Mouse (Mus musculus): ENCODE data around the gene Fbxw20. TPM values are rescaled to one million over a fixed set of nuclear protein-coding genes. Genes with fewer than 3 reads are reported as not detected.
"Not testable (repeated sequence)": the region's sequence is repeated elsewhere in the genome, so short reads cannot be mapped to it uniquely, and the experiment has no call there.

Gene Fbxw20
- polyA plus RNA-seq (2014; fragmentation: Nextera tagmentation; extraction: Ambion mirVana): not detected in 2 replicates

DNA sequence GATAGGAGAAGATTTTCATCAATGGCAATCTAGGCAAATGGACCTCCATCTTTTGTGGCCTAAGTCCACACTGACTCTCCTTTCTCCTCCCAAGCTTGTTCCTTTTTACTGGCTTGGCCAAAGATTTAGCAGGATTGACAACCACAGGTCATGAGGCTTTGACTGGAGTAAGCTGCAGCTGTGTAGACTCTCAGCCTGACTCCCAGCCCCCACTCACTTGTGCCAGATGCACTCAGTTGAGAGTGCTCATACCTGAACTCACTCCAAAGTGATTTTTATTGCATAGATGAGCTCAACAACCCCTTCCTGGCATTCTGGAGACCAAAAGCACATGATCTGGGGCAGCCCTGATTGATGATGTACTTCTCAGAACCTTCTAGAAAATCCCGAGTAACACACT is at the start of gene Fbxw20:
TSS of gene Fbxw20 (minus strand) at position 101 of the 400 bp plus-strand sequence.
- Histone ChIP-seq H3K4me3 (ENCODE audit: low read depth, low read length) (no peak within 1 kb of the TSS), H3K27me3 (ENCODE audit: control insufficient read depth, insufficient read depth, low read length) (no peaks in the 10 kb centered on the region), H3K9me3 (ENCODE audit: control insufficient read depth, low read length) (no peaks in the 10 kb centered on the region), H3K9ac (ENCODE audit: low read length) (no peak within 1 kb of the TSS), H3K27ac (ENCODE audit: low read depth, low read length) (no peak within 1 kb of the TSS), H3K36me3 (ENCODE audit: control insufficient read depth, insufficient read depth, low read length) (no peaks in the 10 kb centered on the region), H3K4me2 (ENCODE audit: low read depth) (no peak within 1 kb of the TSS), H3K4me1 (ENCODE audit: control insufficient read depth, insufficient read depth, low read length) (no peaks in the 10 kb centered on the region)
- DNase-seq (ENCODE audit: low spot score) (no peak), ATAC-seq (ENCODE audit: insufficient read depth, low FRiP score, low TSS enrichment) (no peak)
- WGBS: 83% methylated on average over 1 of the region's 1 CpGs

- no peak overlapping the region for H3K9ac ChIP-seq (ENCODE audit: low read length)
- no peak overlapping the region for H3K4me3 ChIP-seq (ENCODE audit: low read depth, low read length)
- H3K27me3 ChIP-seq (ENCODE audit: control insufficient read depth, insufficient read depth, low read length): no peaks in the 10 kb centered on the region
- 84% methylated on average over 2 of the region's 2 CpGs for WGBS
- H3K4me2 ChIP-seq (ENCODE audit: low read depth): no peak overlapping the region
- H3K4me1 ChIP-seq (ENCODE audit: control insufficient read depth, insufficient read depth, low read length): no peaks in the 10 kb centered on the region
- ATAC-seq (ENCODE audit: insufficient read depth, low FRiP score, low TSS enrichment) (no peak), DNase-seq (ENCODE audit: low spot score) (no peak)
- no peaks in the 10 kb centered on the region for H3K36me3 ChIP-seq (ENCODE audit: control insufficient read depth, insufficient read depth, low read length)
- no peaks in the 10 kb centered on the region for H3K9me3 ChIP-seq (ENCODE audit: control insufficient read depth, low read length)
- no peak overlapping the region for H3K27ac ChIP-seq (ENCODE audit: low read depth, low read length)
These were observed 28.5 kb upstream of the Fbxw20 start for GRCm38 (mm10) chr9:109263041-109263440.

GRCm38 (mm10) chr9:109218449-109218848 is 16.1 kb downstream of the Fbxw20 start:
- no peaks in the 10 kb centered on the region for H3K27me3 ChIP-seq (ENCODE audit: control insufficient read depth, insufficient read depth, low read length)
- DNase-seq (ENCODE audit: low spot score): no peak
- no peaks in the 10 kb centered on the region for H3K36me3 ChIP-seq (ENCODE audit: control insufficient read depth, insufficient read depth, low read length)
- no peak for ATAC-seq (ENCODE audit: insufficient read depth, low FRiP score, low TSS enrichment)
- 73% methylated on average over 6 of the region's 6 CpGs for WGBS
- no peaks in the 10 kb centered on the region for H3K9me3 ChIP-seq (ENCODE audit: control insufficient read depth, low read length)
- no peak overlapping the region for H3K9ac ChIP-seq (ENCODE audit: low read length)
- no peak overlapping the region for H3K4me3 ChIP-seq (ENCODE audit: low read depth, low read length)
- H3K4me2 ChIP-seq (ENCODE audit: low read depth): no peak overlapping the region
- H3K4me1 ChIP-seq (ENCODE audit: control insufficient read depth, insufficient read depth, low read length): no peaks in the 10 kb centered on the region
- H3K27ac ChIP-seq (ENCODE audit: low read depth, low read length): no peak overlapping the region

DNA sequence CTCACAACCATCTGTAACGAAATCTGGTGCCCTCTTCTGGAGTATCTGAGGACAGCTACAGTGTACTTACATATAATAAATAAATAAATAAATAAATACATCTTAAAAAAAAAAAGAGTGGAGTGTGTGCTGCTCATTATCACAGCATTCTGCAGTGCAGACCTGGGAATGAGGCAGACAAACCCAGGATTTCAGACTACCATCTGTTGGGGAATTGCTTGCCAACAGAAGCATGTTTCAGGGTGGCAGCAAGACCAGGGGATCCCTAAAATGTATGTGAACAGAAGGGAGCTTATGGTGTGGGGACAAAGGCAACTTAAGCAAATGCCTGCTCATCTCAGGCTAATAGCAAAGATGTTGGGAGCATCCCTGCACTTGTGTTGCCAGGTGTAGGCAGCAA is 33.2 kb downstream of the Fbxw20 start:
- H3K27me3 ChIP-seq (ENCODE audit: control insufficient read depth, insufficient read depth, low read length); H3K9me3 ChIP-seq (ENCODE audit: control insufficient read depth, low read length); H3K4me2 ChIP-seq (ENCODE audit: low read depth); H3K36me3 ChIP-seq (ENCODE audit: control insufficient read depth, insufficient read depth, low read length); H3K4me3 ChIP-seq (ENCODE audit: low read depth, low read length); DNase-seq (ENCODE audit: low spot score); H3K4me1 ChIP-seq (ENCODE audit: control insufficient read depth, insufficient read depth, low read length); H3K27ac ChIP-seq (ENCODE audit: low read depth, low read length); H3K9ac ChIP-seq (ENCODE audit: low read length); ATAC-seq (ENCODE audit: insufficient read depth, low FRiP score, low TSS enrichment): not testable (repeated sequence)
- 44% methylated on average over 1 of the region's 1 CpGs for WGBS

DNA sequence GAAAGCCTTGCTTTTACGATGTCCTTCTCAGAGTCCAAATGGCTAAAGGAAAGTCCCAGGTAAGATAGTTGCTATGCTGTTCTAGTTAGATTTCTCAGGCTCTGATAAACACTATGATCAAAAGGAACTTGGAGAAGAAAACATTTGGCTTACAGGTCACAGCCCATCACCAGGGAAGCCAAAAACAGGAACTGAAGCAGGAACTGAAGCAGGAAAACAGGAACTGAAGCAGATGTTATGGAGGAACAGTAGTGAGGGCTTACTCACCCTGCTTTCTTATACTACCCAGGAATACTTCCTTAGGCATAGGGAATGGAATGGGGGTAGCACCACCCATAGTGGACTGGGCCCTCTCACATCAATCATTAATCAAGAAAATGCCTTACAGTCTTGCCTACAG is 34.2 kb downstream of the Fbxw20 start:
- Histone ChIP-seq H3K4me1 (ENCODE audit: control insufficient read depth, insufficient read depth, low read length) (no peaks in the 10 kb centered on the region), H3K36me3 (ENCODE audit: control insufficient read depth, insufficient read depth, low read length) (no peaks in the 10 kb centered on the region), H3K27ac (ENCODE audit: low read depth, low read length) (no peak overlapping the region), H3K9ac (ENCODE audit: low read length) (no peak overlapping the region), H3K27me3 (ENCODE audit: control insufficient read depth, insufficient read depth, low read length) (no peaks in the 10 kb centered on the region), H3K4me2 (ENCODE audit: low read depth) (no peak overlapping the region), H3K9me3 (ENCODE audit: control insufficient read depth, low read length) (no peaks in the 10 kb centered on the region), H3K4me3 (ENCODE audit: low read depth, low read length) (no peak overlapping the region)
- ATAC-seq (ENCODE audit: insufficient read depth, low FRiP score, low TSS enrichment) (no peak), DNase-seq (ENCODE audit: low spot score) (no peak)
- 82% methylated on average over 1 of the region's 1 CpGs for WGBS

DNA sequence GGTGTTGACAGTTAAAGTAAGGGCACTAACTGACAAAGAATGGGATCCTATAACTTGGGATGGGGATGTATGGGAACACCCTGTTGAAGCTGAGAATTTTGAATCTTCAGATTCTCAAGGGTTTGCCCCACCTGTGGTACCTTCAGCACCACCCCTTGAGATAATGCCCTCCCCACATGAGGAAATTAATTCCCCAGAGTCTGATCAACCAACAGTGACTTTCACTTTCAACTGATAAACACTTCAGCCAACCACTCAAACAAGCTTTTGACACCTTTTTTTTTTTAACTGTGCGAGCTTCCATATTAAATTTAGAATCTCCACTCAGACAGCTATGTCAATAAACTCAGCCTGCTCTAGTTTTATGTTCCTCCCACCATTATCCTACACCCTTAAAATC is 35.2 kb downstream of the Fbxw20 start:
- no peaks in the 10 kb centered on the region for H3K4me1 ChIP-seq (ENCODE audit: control insufficient read depth, insufficient read depth, low read length)
- no peak overlapping the region for H3K4me2 ChIP-seq (ENCODE audit: low read depth)
- DNase-seq (ENCODE audit: low spot score) (no peak), ATAC-seq (ENCODE audit: insufficient read depth, low FRiP score, low TSS enrichment) (no peak)
- H3K36me3 ChIP-seq (ENCODE audit: control insufficient read depth, insufficient read depth, low read length): no peaks in the 10 kb centered on the region
- no peak overlapping the region for H3K4me3 ChIP-seq (ENCODE audit: low read depth, low read length)
- H3K9me3 ChIP-seq (ENCODE audit: control insufficient read depth, low read length): no peaks in the 10 kb centered on the region
- 87% methylated on average over 1 of the region's 1 CpGs for WGBS
- no peak overlapping the region for H3K9ac ChIP-seq (ENCODE audit: low read length)
- no peak overlapping the region for H3K27ac ChIP-seq (ENCODE audit: low read depth, low read length)
- H3K27me3 ChIP-seq (ENCODE audit: control insufficient read depth, insufficient read depth, low read length): no peaks in the 10 kb centered on the region

DNA sequence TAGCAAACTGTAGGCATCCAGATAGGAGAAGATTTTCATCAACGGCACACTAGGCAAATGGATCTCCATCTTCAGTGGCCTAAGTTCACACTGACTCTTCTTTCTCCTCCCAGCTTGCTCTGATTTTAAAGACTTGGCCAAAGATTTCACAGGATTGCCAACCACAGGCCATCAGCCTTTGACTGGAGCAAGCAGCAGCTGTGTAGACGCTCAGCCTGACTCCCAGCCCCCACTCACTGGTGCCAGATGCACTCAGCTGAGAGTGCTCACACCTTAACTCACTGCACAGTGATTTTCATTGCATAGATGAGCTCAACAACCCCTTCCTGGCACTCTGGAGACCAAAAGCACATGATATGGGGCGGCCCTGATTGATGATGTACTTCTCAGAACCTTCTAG is 38.7 kb downstream of the Fbxw20 start, which contains the start of gene Fbxw13:
TSS of gene Fbxw13 (minus strand) at position 101 of the 400 bp plus-strand sequence.
- not testable (repeated sequence) for DNase-seq (ENCODE audit: low spot score); H3K9ac ChIP-seq (ENCODE audit: low read length); H3K36me3 ChIP-seq (ENCODE audit: control insufficient read depth, insufficient read depth, low read length); H3K27me3 ChIP-seq (ENCODE audit: control insufficient read depth, insufficient read depth, low read length); H3K4me3 ChIP-seq (ENCODE audit: low read depth, low read length); ATAC-seq (ENCODE audit: insufficient read depth, low FRiP score, low TSS enrichment); H3K4me2 ChIP-seq (ENCODE audit: low read depth); H3K27ac ChIP-seq (ENCODE audit: low read depth, low read length); H3K9me3 ChIP-seq (ENCODE audit: control insufficient read depth, low read length); H3K4me1 ChIP-seq (ENCODE audit: control insufficient read depth, insufficient read depth, low read length)
- 83% methylated on average over 3 of the region's 3 CpGs for WGBS

GRCm38 (mm10) chr9:109177208-109177607 is 57.3 kb downstream of the Fbxw20 start:
- no peak for DNase-seq (ENCODE audit: low spot score)
- no peak for ATAC-seq (ENCODE audit: insufficient read depth, low FRiP score, low TSS enrichment)
- H3K4me3 ChIP-seq (ENCODE audit: low read depth, low read length): no peak overlapping the region
- H3K27ac ChIP-seq (ENCODE audit: low read depth, low read length): no peak overlapping the region
- H3K27me3 ChIP-seq (ENCODE audit: control insufficient read depth, insufficient read depth, low read length): no peaks in the 10 kb centered on the region
- 52% methylated on average over 1 of the region's 1 CpGs for WGBS
- no peaks in the 10 kb centered on the region for H3K4me1 ChIP-seq (ENCODE audit: control insufficient read depth, insufficient read depth, low read length)
- H3K36me3 ChIP-seq (ENCODE audit: control insufficient read depth, insufficient read depth, low read length): no peaks in the 10 kb centered on the region
- H3K4me2 ChIP-seq (ENCODE audit: low read depth): no peak overlapping the region
- H3K9ac ChIP-seq (ENCODE audit: low read length): no peak overlapping the region
- no peaks in the 10 kb centered on the region for H3K9me3 ChIP-seq (ENCODE audit: control insufficient read depth, low read length)

GRCm38 (mm10) chr9:109176301-109176700 is 58.3 kb downstream of the Fbxw20 start:
- no peak overlapping the region for H3K4me2 ChIP-seq (ENCODE audit: low read depth)
- H3K9me3 ChIP-seq (ENCODE audit: control insufficient read depth, low read length): no peaks in the 10 kb centered on the region
- ATAC-seq (ENCODE audit: insufficient read depth, low FRiP score, low TSS enrichment): no peak
- H3K4me3 ChIP-seq (ENCODE audit: low read depth, low read length): no peak overlapping the region
- no peak overlapping the region for H3K9ac ChIP-seq (ENCODE audit: low read length)
- H3K36me3 ChIP-seq (ENCODE audit: control insufficient read depth, insufficient read depth, low read length): no peaks in the 10 kb centered on the region
- H3K4me1 ChIP-seq (ENCODE audit: control insufficient read depth, insufficient read depth, low read length): no peaks in the 10 kb centered on the region
- H3K27me3 ChIP-seq (ENCODE audit: control insufficient read depth, insufficient read depth, low read length): no peaks in the 10 kb centered on the region
- no peak for DNase-seq (ENCODE audit: low spot score)
- WGBS: 83% methylated on average over 1 of the region's 1 CpGs
- H3K27ac ChIP-seq (ENCODE audit: low read depth, low read length): no peak overlapping the region

Data from neural tube, embryonic 11.5 days (tissue).